In genomic region chr19:28608277-28608676, GRCm38 (mm10) we compare ENCODE assay signal across 11 mouse cellular contexts.
DNase-seq lines count a peak whose midpoint lies in the region; ATAC-seq lines count a peak whose summit lies in the region.
"Had no signal": no experiment of that assay in that cellular context is flagged by ENCODE, and none has a peak within 500 bp of the region (broad histone marks: within the 10 kb centered on the region; RNA-seq: fewer than 3 reads in every experiment).

No protein-coding gene starts in this region.

- H3K27me3 ChIP-seq in embryonic facial prominence, embryonic 12.5 days, result no peaks in the 10 kb centered on the region
- H3K27me3 ChIP-seq in midbrain, embryonic 15.5 days (replicated peaks), result 0 out of 2 replicates have a peak, but pooled peaks cover 2% of the 10 kb centered on the region

- H3K9ac ChIP-seq in embryonic facial prominence, embryonic 12.5 days, result no peak overlapping the region
- H3K9ac ChIP-seq in midbrain, embryonic 15.5 days, result no peak overlapping the region

- ATAC-seq in embryonic facial prominence, embryonic 12.5 days (ENCODE audit: insufficient number of reproducible peaks, insufficient read depth, low FRiP score, low TSS enrichment), result no peak
- peak; percentile 66 for ATAC-seq in midbrain, embryonic 15.5 days (replicated peaks)

- no peaks in the 10 kb centered on the region for H3K9me3 ChIP-seq in embryonic facial prominence, embryonic 12.5 days
- no peaks in the 10 kb centered on the region for H3K9me3 ChIP-seq in midbrain, embryonic 15.5 days

- no peak overlapping the region for H3K4me2 ChIP-seq in embryonic facial prominence, embryonic 12.5 days (replicated peaks)
- no peak overlapping the region for H3K4me2 ChIP-seq in midbrain, embryonic 15.5 days

- H3K4me3 ChIP-seq in embryonic facial prominence, embryonic 12.5 days, result no peak overlapping the region
- no peak overlapping the region for H3K4me3 ChIP-seq in midbrain, embryonic 15.5 days
- H3K4me3 ChIP-seq: left cerebral cortex, adult 2 months had no signal

- H3K27ac ChIP-seq in embryonic facial prominence, embryonic 12.5 days, result peak overlapping the region; percentile 32
- 0 out of 2 replicates have a peak overlapping the region, but pooled peaks have one; percentile 31 for H3K27ac ChIP-seq in midbrain, embryonic 15.5 days
- H3K27ac ChIP-seq: left cerebral cortex, adult 2 months had no signal

- H3K36me3 ChIP-seq in embryonic facial prominence, embryonic 12.5 days, result no peaks in the 10 kb centered on the region
- no peaks in the 10 kb centered on the region for H3K36me3 ChIP-seq in midbrain, embryonic 15.5 days (replicated peaks)

- DNase-seq in heart, adult 8-10 months (ENCODE audit: low spot score), result peak; percentile 32
- DNase-seq in heart, postnatal 36 days, result no peak
- peak; percentile 19 to 21 for DNase-seq in heart, postnatal 10 days
- no peak for DNase-seq in urinary bladder, postnatal 4 days (ENCODE audit: low spot score in 2 of 2)
- no peak for DNase-seq in gastrocnemius, postnatal 14 days
- no peak for DNase-seq in gastrocnemius, postnatal 10 days
- DNase-seq: adrenal gland, adult 8-10 months; lung, postnatal 4 days had no signal

- intact Hi-C loops in heart, postnatal 36 days (cut with DNase I), result no loop called here
- intact Hi-C loops in heart, postnatal 10 days (cut with DNase I), result no loop called here
- intact Hi-C loops in gastrocnemius, postnatal 14 days (cut with DNase I; ENCODE audit: low total_unique reads), result no loop called here

- H3K4me1 ChIP-seq in embryonic facial prominence, embryonic 12.5 days, result peaks cover 11% of the 10 kb centered on the region
- H3K4me1 ChIP-seq in midbrain, embryonic 15.5 days, result peaks cover 12% of the 10 kb centered on the region

- WGBS in embryonic facial prominence, embryonic 12.5 days, result 61% methylated on average over 6 of the region's 6 CpGs
- 42% methylated on average over 6 of the region's 6 CpGs for WGBS in midbrain, embryonic 15.5 days

Comparison
In these comparisons a context has a peak if more than half of its experiments do, and no peak if none do; other contexts are left out.
1. DNase-seq: peak in heart, adult 8-10 months (single experiment) and heart, postnatal 10 days (2 of 2); none in heart, postnatal 36 days (0 of 2), urinary bladder, postnatal 4 days (0 of 2), gastrocnemius, postnatal 14 days (single experiment) and gastrocnemius, postnatal 10 days (single experiment).